Mouse (Mus musculus) CH12.LX (cell line): Measurements from ENCODE around the gene Adora3.

Experiments
- BHLHE40 ChIP-seq: IDR thresholded peaks from 2 replicates; pipeline ENCODE4 v1.6.1; 2011; ENCODE audit warnings: mild to moderate bottlenecking, low read depth, low read length, improper control_type of control experiment
- CTCF ChIP-seq, 2 experiments: IDR thresholded peaks in 1 of 2; conservative IDR thresholded peaks in 1 of 2; 2 replicates each; pipeline ENCODE4 v1.5.1; 2011 to 2012; ENCODE audit warnings: low read depth in 2 of 2, low read length in 2 of 2, improper control_type of control experiment in 1 of 2, inconsistent platforms in 1 of 2, mild to moderate bottlenecking in 1 of 2, moderate library complexity in 1 of 2
- EP300 ChIP-seq: IDR thresholded peaks from 2 replicates; pipeline ENCODE4 v1.6.1; 2011; ENCODE audit warnings: low read length, improper control_type of control experiment
- GABPA ChIP-seq: IDR thresholded peaks from 2 replicates; pipeline ENCODE4 v1.6.1; 2012; ENCODE audit warnings: low read depth, low read length, improper control_type of control experiment, inconsistent platforms; ENCODE audit not compliant: insufficient replicate concordance
- POLR2A ChIP-seq: IDR thresholded peaks from 2 replicates; pipeline ENCODE4 v1.6.1; 2011; ENCODE audit warnings: low read depth, mild to moderate bottlenecking, improper control_type of control experiment, low read length
- RAD21 ChIP-seq: IDR thresholded peaks from 2 replicates; pipeline ENCODE4 v1.6.1; 2011; ENCODE audit warnings: low read depth, mild to moderate bottlenecking, low read length, improper control_type of control experiment, moderate library complexity
- SIN3A ChIP-seq: IDR thresholded peaks from 2 replicates; pipeline ENCODE4 v1.6.1; 2012; ENCODE audit warnings: low read length, improper control_type of control experiment, inconsistent platforms
- ZMIZ1 ChIP-seq: IDR thresholded peaks from 2 replicates; pipeline ENCODE4 v1.6.1; 2012; ENCODE audit warnings: low read depth, mild to moderate bottlenecking, inconsistent platforms, low read length, improper control_type of control experiment

DNA sequence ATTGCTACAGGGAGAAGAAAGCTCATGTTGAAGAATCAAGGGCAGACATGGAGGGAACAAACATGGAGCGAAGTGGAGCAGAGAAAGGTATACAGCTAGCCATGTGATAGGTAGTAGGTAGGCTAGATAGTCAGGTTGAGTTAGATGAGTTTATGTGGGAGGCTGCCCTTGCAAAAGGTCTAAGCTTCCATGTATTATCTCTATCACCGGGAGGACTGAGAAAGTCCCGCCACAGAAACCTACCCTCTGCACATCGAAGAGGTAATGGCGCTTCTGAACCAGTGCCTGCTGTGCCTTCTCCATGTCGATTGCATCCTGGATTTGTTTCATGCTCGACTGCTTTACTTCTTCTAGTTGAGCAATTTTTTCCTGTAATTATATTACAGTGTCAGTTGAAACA is 80.7 kb downstream of the Adora3 start:
- no peak for TF ChIP-seq POLR2A
- no peak for TF ChIP-seq ZMIZ1
- TF ChIP-seq CTCF (conservative IDR thresholded peaks at IDR 0.05 in 1 of 2, IDR thresholded peaks at IDR 0.05 in 1 of 2; ENCODE audit: low read depth in 2 of 2, low read length in 2 of 2) = no peak
- TF ChIP-seq RAD21 = no peak
- TF ChIP-seq SIN3A = no peak
- TF ChIP-seq EP300 = no peak
- TF ChIP-seq BHLHE40 = no peak
- TF ChIP-seq GABPA = no peak
